Mouse (Mus musculus): ENCODE measurements around the gene 4430402I18Rik. TPM values are rescaled to one million over a fixed set of nuclear protein-coding genes. Genes with fewer than 3 reads are reported as not detected.

4430402I18Rik gene
- polyA plus RNA-seq, 1 experiment from 2014 or later: 5.9 TPM

DNA sequence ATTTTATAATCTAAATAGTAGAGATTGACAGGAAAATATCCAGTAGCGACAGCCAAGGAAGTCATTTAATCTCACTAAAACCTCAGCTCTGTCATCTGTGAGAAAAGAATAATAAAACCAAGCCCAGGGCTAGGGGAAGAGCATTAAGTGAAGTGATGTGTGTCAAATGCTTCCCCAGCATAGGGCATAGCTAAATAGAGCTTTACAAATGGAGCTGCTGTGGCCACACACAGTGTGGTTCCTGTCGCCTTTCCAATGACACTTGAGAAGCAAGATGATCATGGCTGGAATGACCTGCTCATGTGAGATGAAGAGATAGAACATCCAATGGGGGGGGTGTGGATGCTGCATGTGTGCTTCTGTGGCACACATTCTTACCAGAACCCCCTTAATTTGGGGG, 65.5 kb downstream of the 4430402I18Rik start:
- Histone ChIP-seq H3K4me3 (ENCODE audit: low read depth, low read length) (no peak overlapping the region), H3K4me1 (ENCODE audit: insufficient read depth, low read depth, low read length) (no peaks in the 10 kb centered on the region), H3K36me3 (ENCODE audit: insufficient read depth, low read length) (no peaks in the 10 kb centered on the region), H3K9ac (replicated peaks; ENCODE audit: low read depth) (no peak overlapping the region), H3K4me2 (replicated peaks; ENCODE audit: low read depth, low read length) (no peak overlapping the region), H3K27ac (ENCODE audit: low read length) (no peak overlapping the region), H3K9me3 (ENCODE audit: low read length) (no peaks in the 10 kb centered on the region), H3K27me3 (replicated peaks; ENCODE audit: insufficient read depth, low read length) (no peaks in the 10 kb centered on the region)
- ATAC-seq: no peak
- TF ChIP-seq CTCF (IDR thresholded peaks at IDR 0.05) (no peak), EP300 (IDR thresholded peaks at IDR 0.05) (no peak)
- DNase-seq (ENCODE audit: low spot score): no peak
- WGBS: 80% methylated on average over 2 of the region's 2 CpGs

DNA sequence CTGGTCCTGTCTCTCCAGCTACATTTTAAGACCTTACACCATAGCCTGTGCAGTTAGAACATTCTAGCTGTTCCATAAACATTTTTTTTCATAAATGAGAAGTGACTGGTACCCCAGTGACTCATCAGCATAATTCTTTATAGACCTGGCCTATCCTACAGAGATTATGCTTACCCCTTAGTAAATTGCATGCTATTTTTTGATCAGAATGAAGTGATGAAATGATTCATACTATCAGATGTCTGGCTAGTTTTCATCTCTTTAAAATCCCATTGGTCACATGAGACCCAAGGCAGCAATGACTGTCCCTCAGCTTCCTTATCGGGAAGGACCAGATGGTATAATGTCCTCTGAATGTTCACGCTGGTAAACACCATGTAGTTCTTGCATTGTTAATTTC, 66.8 kb downstream of the 4430402I18Rik start:
- WGBS: 87% methylated on average over 2 of the region's 2 CpGs
- Histone ChIP-seq H3K4me3 (ENCODE audit: low read depth, low read length) (no peak overlapping the region), H3K36me3 (ENCODE audit: insufficient read depth, low read length) (no peaks in the 10 kb centered on the region), H3K4me2 (replicated peaks; ENCODE audit: low read depth, low read length) (no peak overlapping the region), H3K27ac (ENCODE audit: low read length) (no peak overlapping the region), H3K4me1 (ENCODE audit: insufficient read depth, low read depth, low read length) (no peaks in the 10 kb centered on the region), H3K9ac (replicated peaks; ENCODE audit: low read depth) (no peak overlapping the region), H3K27me3 (replicated peaks; ENCODE audit: insufficient read depth, low read length) (no peaks in the 10 kb centered on the region), H3K9me3 (ENCODE audit: low read length) (no peaks in the 10 kb centered on the region)
- DNase-seq (ENCODE audit: low spot score) (no peak), ATAC-seq (no peak)
- TF ChIP-seq CTCF (IDR thresholded peaks at IDR 0.05): no peak
- no peak for TF ChIP-seq EP300 (IDR thresholded peaks at IDR 0.05)

DNA sequence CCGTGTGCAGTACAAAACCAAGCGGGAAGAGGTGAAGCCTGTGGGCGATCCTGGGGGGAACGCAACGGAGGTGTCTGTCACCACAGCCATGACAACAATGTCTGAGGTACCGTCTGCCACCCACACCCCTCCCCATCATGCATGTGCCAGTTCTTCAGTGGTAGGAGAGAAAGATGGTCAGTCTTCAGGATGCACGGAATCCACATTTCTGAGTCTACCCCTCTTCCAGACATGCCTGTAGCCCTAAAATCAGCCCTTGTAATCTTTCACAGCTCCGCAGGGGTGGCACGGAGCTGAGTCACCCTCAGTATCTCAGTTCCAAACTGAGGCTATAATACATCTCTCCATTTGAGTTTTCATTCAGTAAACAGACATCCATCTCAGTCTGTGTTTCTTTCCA, 70.1 kb downstream of the 4430402I18Rik start:
- Histone ChIP-seq H3K27me3 (replicated peaks; ENCODE audit: insufficient read depth, low read length) (no peaks in the 10 kb centered on the region), H3K4me3 (ENCODE audit: low read depth, low read length) (no peak overlapping the region), H3K4me2 (replicated peaks; ENCODE audit: low read depth, low read length) (no peak overlapping the region), H3K4me1 (ENCODE audit: insufficient read depth, low read depth, low read length) (no peaks in the 10 kb centered on the region), H3K9me3 (ENCODE audit: low read length) (no peaks in the 10 kb centered on the region), H3K27ac (ENCODE audit: low read length) (no peak overlapping the region), H3K9ac (replicated peaks; ENCODE audit: low read depth) (no peak overlapping the region), H3K36me3 (ENCODE audit: insufficient read depth, low read length) (no peaks in the 10 kb centered on the region)
- DNase-seq (ENCODE audit: low spot score): no peak
- no peak for TF ChIP-seq CTCF (IDR thresholded peaks at IDR 0.05)
- WGBS: 74% methylated on average over 9 of the region's 9 CpGs
- no peak for ATAC-seq

DNA sequence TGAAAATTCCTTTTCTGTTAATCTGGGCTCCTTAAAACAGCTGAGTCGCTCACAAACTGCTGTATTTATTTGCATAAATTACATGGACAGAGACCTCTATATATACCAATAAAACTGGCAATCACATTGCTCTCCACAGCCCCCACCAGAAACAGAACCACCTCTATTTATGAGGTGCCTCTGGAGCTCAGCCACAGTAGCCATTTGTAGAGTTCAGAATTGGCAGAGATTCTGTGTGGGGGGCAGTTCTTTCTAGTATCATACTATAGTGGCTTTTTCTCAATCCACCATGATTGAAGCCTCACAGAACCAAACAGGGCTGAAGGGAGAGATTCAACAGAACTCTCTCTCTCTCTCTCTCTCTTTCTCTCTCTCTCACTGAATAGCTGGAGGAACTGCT, 71.0 kb downstream of the 4430402I18Rik start:
- TF ChIP-seq CTCF (IDR thresholded peaks at IDR 0.05) (no peak), EP300 (IDR thresholded peaks at IDR 0.05) (no peak)
- Histone ChIP-seq H3K4me2 (replicated peaks; ENCODE audit: low read depth, low read length) (no peak overlapping the region), H3K4me1 (ENCODE audit: insufficient read depth, low read depth, low read length) (no peaks in the 10 kb centered on the region), H3K36me3 (ENCODE audit: insufficient read depth, low read length) (no peaks in the 10 kb centered on the region), H3K9ac (replicated peaks; ENCODE audit: low read depth) (no peak overlapping the region), H3K27ac (ENCODE audit: low read length) (no peak overlapping the region), H3K9me3 (ENCODE audit: low read length) (no peaks in the 10 kb centered on the region), H3K4me3 (ENCODE audit: low read depth, low read length) (no peak overlapping the region), H3K27me3 (replicated peaks; ENCODE audit: insufficient read depth, low read length) (no peaks in the 10 kb centered on the region)
- WGBS: 56% methylated on average over 1 of the region's 1 CpGs
- ATAC-seq: no peak
- DNase-seq (ENCODE audit: low spot score): no peak

DNA sequence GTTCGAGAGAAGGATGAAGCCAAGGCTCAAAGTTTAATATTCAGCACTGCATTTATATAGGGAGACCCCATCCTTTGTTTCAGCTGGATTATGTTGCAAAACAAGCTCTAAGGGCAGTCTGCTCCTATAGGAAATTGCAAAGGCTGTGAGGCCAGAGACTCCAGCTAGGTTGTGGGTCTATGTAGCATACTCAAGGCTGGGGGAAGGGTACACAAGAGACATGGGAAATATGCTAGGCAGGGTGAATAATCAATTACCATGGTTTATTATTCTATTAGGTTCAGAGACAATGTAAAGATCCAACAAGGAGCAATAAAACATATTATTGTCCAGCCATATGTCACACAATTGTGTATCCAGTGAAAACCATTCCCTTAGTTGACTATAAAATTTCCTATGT, 75.7 kb downstream of the 4430402I18Rik start:
- H3K4me3 ChIP-seq (ENCODE audit: low read depth, low read length): no peak overlapping the region
- no peak overlapping the region for H3K9ac ChIP-seq (replicated peaks; ENCODE audit: low read depth)
- no peak overlapping the region for H3K27ac ChIP-seq (ENCODE audit: low read length)
- ATAC-seq: no peak
- H3K27me3 ChIP-seq (replicated peaks; ENCODE audit: insufficient read depth, low read length): no peaks in the 10 kb centered on the region
- WGBS: 100% methylated on average over 1 of the region's 1 CpGs
- no peak overlapping the region for H3K4me2 ChIP-seq (replicated peaks; ENCODE audit: low read depth, low read length)
- no peak for DNase-seq (ENCODE audit: low spot score)
- H3K9me3 ChIP-seq (ENCODE audit: low read length): no peaks in the 10 kb centered on the region
- no peaks in the 10 kb centered on the region for H3K36me3 ChIP-seq (ENCODE audit: insufficient read depth, low read length)
- TF ChIP-seq CTCF (IDR thresholded peaks at IDR 0.05) (no peak), EP300 (IDR thresholded peaks at IDR 0.05) (no peak)
- H3K4me1 ChIP-seq (ENCODE audit: insufficient read depth, low read depth, low read length): no peaks in the 10 kb centered on the region

DNA sequence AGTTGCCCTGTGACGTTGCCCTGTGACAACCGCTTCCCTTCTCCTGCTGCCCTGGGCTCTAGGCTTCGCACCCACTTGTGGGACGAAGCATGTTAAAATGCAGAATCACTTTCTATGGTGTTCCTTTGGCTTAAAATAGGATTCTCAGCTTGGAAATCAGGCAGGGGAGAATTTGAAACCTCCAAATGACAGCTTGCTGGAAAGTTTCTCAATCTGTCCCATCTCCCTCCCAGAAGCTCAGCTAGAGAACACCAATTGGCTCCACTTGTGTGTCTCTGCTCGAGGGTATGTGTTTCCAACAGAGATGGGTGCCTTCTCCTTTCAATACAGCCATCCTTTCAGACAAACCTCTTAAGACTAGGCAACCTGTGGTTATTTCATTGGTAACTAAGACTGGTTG, 76.4 kb downstream of the 4430402I18Rik start:
- Histone ChIP-seq H3K9ac (replicated peaks; ENCODE audit: low read depth) (no peak overlapping the region), H3K4me2 (replicated peaks; ENCODE audit: low read depth, low read length) (no peak overlapping the region), H3K4me1 (ENCODE audit: insufficient read depth, low read depth, low read length) (no peaks in the 10 kb centered on the region), H3K36me3 (ENCODE audit: insufficient read depth, low read length) (no peaks in the 10 kb centered on the region), H3K4me3 (ENCODE audit: low read depth, low read length) (no peak overlapping the region), H3K27ac (ENCODE audit: low read length) (no peak overlapping the region), H3K9me3 (ENCODE audit: low read length) (no peaks in the 10 kb centered on the region), H3K27me3 (replicated peaks; ENCODE audit: insufficient read depth, low read length) (no peaks in the 10 kb centered on the region)
- TF ChIP-seq EP300 (IDR thresholded peaks at IDR 0.05) (no peak), CTCF (IDR thresholded peaks at IDR 0.05) (no peak)
- DNase-seq (ENCODE audit: low spot score) (no peak), ATAC-seq (no peak)
- 74% methylated on average over 5 of the region's 5 CpGs for whole genome bisulfite sequencing

DNA sequence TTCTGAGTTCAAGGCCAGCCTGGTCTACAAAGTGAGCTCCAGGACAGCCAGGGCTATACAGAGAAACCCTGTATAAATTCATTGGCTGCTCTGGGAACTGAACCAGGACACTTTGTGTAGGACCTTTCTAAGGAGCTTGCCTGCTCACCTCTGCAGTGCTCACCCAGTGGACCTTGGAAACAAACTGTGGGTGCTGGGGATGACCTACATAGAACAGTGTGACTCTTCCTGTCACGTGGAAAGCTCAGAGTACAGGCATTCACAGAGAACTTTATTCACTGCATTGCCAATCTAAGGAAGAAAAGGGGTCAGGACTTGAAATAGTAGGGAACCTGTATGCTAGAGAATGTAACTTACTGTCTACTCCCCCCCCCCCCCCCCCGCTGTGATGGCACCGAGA, 78.3 kb downstream of the 4430402I18Rik start:
- Histone ChIP-seq H3K9ac (replicated peaks; ENCODE audit: low read depth) (no peak overlapping the region), H3K4me3 (ENCODE audit: low read depth, low read length) (no peak overlapping the region), H3K27me3 (replicated peaks; ENCODE audit: insufficient read depth, low read length) (no peaks in the 10 kb centered on the region), H3K9me3 (ENCODE audit: low read length) (no peaks in the 10 kb centered on the region), H3K4me1 (ENCODE audit: insufficient read depth, low read depth, low read length) (no peaks in the 10 kb centered on the region), H3K27ac (ENCODE audit: low read length) (no peak overlapping the region), H3K36me3 (ENCODE audit: insufficient read depth, low read length) (no peaks in the 10 kb centered on the region), H3K4me2 (replicated peaks; ENCODE audit: low read depth, low read length) (no peak overlapping the region)
- TF ChIP-seq CTCF (IDR thresholded peaks at IDR 0.05): no peak
- no peak for TF ChIP-seq EP300 (IDR thresholded peaks at IDR 0.05)
- DNase-seq (ENCODE audit: low spot score): no peak
- 79% methylated on average over 2 of the region's 3 CpGs for WGBS
- no peak for ATAC-seq
